Mouse (Mus musculus): ENCODE results near the gene Arl4d. TPM values are rescaled to one million over a fixed set of nuclear protein-coding genes. Genes with fewer than 3 reads are reported as not detected.

Gene Arl4d
- polyA plus RNA-seq, 1 experiment from 2014 or later: 6.0 TPM

DNA sequence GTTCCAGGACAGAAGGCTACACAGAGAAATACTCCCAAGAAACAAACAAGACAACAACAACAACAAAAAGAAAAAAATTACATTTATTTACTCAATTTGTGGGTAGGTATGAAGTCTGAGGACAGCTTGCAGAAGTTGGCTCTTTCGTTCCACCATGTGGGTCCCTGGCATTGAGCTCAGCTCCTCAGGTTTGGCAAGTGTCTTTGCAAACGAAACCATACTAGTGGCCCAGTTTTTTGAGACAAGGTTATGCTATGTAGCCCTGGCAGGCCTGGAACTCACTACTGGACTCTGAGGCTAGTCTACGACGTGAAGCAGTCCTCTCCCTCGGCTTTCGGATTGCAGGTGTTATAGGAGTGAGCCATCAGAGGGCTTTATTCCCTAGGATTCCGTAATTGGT lies 34.6 kb downstream of the Arl4d start:
- Histone ChIP-seq H3K36me3 (ENCODE audit: control insufficient read depth, insufficient read depth, low read length) (no peaks in the 10 kb centered on the region), H3K4me2 (ENCODE audit: low read depth, low read length) (no peak overlapping the region), H3K4me3 (ENCODE audit: low read depth, low read length) (no peak overlapping the region), H3K4me1 (ENCODE audit: control insufficient read depth, insufficient read depth, low read length) (peaks cover 23% of the 10 kb centered on the region), H3K9ac (replicated peaks; ENCODE audit: low read depth, low read length) (no peak overlapping the region), H3K27me3 (ENCODE audit: control insufficient read depth, insufficient read depth, low read length) (no peaks in the 10 kb centered on the region), H3K27ac (ENCODE audit: low read depth, low read length) (no peak overlapping the region), H3K9me3 (ENCODE audit: control insufficient read depth, low read length) (no peaks in the 10 kb centered on the region)
- ATAC-seq (ENCODE audit: low read depth): no peak
- WGBS: 58% methylated on average over 7 of the region's 7 CpGs

DNA sequence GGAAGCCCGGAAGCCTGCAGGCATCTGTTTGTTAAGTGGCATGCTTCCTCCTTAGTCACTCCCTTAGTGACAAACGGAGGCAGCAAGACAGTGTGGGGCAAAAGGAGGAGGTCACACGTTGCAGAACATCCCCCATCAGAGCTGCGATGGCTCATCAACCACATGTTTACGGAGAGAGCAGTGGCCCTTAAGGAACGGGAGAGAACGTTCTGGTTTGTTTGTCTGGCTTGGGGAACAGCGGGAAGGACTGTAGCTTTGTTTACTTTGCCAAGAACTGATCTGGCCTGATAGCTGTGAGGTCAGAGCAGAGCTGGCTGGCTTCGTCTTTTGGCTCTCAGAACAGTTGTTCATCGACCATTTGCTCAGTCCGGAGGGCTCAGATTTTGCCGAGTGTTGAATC lies 35.1 kb downstream of the Arl4d start:
- no peak overlapping the region for H3K4me2 ChIP-seq (ENCODE audit: low read depth, low read length)
- H3K27me3 ChIP-seq (ENCODE audit: control insufficient read depth, insufficient read depth, low read length): no peaks in the 10 kb centered on the region
- no peak overlapping the region for H3K9ac ChIP-seq (replicated peaks; ENCODE audit: low read depth, low read length)
- 35% methylated on average over 12 of the region's 12 CpGs for WGBS
- no peak overlapping the region for H3K27ac ChIP-seq (ENCODE audit: low read depth, low read length)
- H3K9me3 ChIP-seq (ENCODE audit: control insufficient read depth, low read length): no peaks in the 10 kb centered on the region
- no peaks in the 10 kb centered on the region for H3K36me3 ChIP-seq (ENCODE audit: control insufficient read depth, insufficient read depth, low read length)
- H3K4me1 ChIP-seq (ENCODE audit: control insufficient read depth, insufficient read depth, low read length): peaks cover 19% of the 10 kb centered on the region
- ATAC-seq (ENCODE audit: low read depth): no peak
- H3K4me3 ChIP-seq (ENCODE audit: low read depth, low read length): no peak overlapping the region

DNA sequence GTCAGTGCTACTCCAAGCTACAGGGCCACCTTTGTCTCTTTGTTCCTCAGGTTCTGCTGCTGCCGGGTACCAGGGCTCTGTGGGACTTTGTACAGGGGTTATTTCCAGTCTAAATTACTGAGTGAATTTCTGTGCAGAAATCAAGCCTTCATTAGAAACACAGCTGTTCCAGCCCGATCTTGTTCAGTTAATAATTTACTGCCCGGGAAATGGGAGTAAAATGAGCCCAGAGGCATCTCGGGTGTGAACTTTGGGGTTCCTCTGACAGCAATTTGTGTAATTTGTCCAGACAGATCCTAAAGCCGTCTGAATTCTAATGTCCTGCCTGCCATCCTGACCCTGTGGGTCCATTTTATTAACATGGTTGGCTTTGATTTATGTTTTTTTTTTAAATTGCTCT lies 38.7 kb downstream of the Arl4d start:
- no peak overlapping the region for H3K9ac ChIP-seq (replicated peaks; ENCODE audit: low read depth, low read length)
- H3K36me3 ChIP-seq (ENCODE audit: control insufficient read depth, insufficient read depth, low read length): no peaks in the 10 kb centered on the region
- H3K4me1 ChIP-seq (ENCODE audit: control insufficient read depth, insufficient read depth, low read length): peaks cover 4% of the 10 kb centered on the region; the same call in 1 of the 2 replicates
- H3K9me3 ChIP-seq (ENCODE audit: control insufficient read depth, low read length): no peaks in the 10 kb centered on the region
- no peak for ATAC-seq (ENCODE audit: low read depth)
- whole genome bisulfite sequencing: 8% methylated on average over 5 of the region's 5 CpGs
- H3K4me3 ChIP-seq (ENCODE audit: low read depth, low read length): no peak overlapping the region
- H3K27me3 ChIP-seq (ENCODE audit: control insufficient read depth, insufficient read depth, low read length): no peaks in the 10 kb centered on the region
- no peak overlapping the region for H3K27ac ChIP-seq (ENCODE audit: low read depth, low read length)
- no peak overlapping the region for H3K4me2 ChIP-seq (ENCODE audit: low read depth, low read length)

- H3K9me3 ChIP-seq (ENCODE audit: control insufficient read depth, low read length): no peaks in the 10 kb centered on the region
- H3K27ac ChIP-seq (ENCODE audit: low read depth, low read length): no peak overlapping the region
- H3K4me1 ChIP-seq (ENCODE audit: control insufficient read depth, insufficient read depth, low read length): peaks cover 4% of the 10 kb centered on the region; the same call in 1 of the 2 replicates
- H3K9ac ChIP-seq (replicated peaks; ENCODE audit: low read depth, low read length): no peak overlapping the region
- no peak for ATAC-seq (ENCODE audit: low read depth)
- no peak overlapping the region for H3K4me2 ChIP-seq (ENCODE audit: low read depth, low read length)
- no peaks in the 10 kb centered on the region for H3K27me3 ChIP-seq (ENCODE audit: control insufficient read depth, insufficient read depth, low read length)
- WGBS: 48% methylated on average over 10 of the region's 10 CpGs
- H3K4me3 ChIP-seq (ENCODE audit: low read depth, low read length): no peak overlapping the region
- no peaks in the 10 kb centered on the region for H3K36me3 ChIP-seq (ENCODE audit: control insufficient read depth, insufficient read depth, low read length)
Observed at GRCm38 (mm10) chr11:101706764-101707448, 41.6 kb downstream of the Arl4d start.

DNA sequence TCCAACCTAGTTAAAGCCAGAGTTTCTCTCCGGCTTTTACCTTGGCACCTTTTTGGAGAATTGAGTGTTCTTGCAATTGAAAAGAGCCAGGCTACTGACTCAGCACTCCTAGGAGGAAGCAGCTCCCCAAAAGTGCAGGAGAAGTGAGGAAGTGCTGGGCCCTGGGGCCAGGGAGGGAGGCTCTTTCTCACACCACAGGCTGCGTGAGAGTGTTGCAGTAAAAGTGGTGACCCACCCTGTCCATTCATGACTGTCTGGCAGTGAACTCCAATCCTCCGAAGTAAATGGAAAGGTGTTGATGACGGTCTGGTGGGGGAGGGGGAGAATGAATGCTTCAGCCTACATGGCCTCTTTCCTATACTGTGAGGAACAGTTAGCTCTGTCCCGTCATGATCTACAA lies 43.1 kb downstream of the Arl4d start:
- Histone ChIP-seq H3K9ac (replicated peaks; ENCODE audit: low read depth, low read length) (no peak overlapping the region), H3K27ac (ENCODE audit: low read depth, low read length) (no peak overlapping the region), H3K9me3 (ENCODE audit: control insufficient read depth, low read length) (no peaks in the 10 kb centered on the region), H3K27me3 (ENCODE audit: control insufficient read depth, insufficient read depth, low read length) (no peaks in the 10 kb centered on the region), H3K4me1 (ENCODE audit: control insufficient read depth, insufficient read depth, low read length) (peaks cover 4% of the 10 kb centered on the region; the same call in 1 of the 2 replicates), H3K36me3 (ENCODE audit: control insufficient read depth, insufficient read depth, low read length) (no peaks in the 10 kb centered on the region), H3K4me2 (ENCODE audit: low read depth, low read length) (no peak overlapping the region), H3K4me3 (ENCODE audit: low read depth, low read length) (no peak overlapping the region)
- ATAC-seq (ENCODE audit: low read depth): no peak
- 43% methylated on average over 5 of the region's 5 CpGs for WGBS

GRCm38 (mm10) chr11:101712811-101713210 lies 47.5 kb downstream of the Arl4d start:
- H3K36me3 ChIP-seq (ENCODE audit: control insufficient read depth, insufficient read depth, low read length): no peaks in the 10 kb centered on the region
- no peak overlapping the region for H3K9ac ChIP-seq (replicated peaks; ENCODE audit: low read depth, low read length)
- H3K4me3 ChIP-seq (ENCODE audit: low read depth, low read length): no peak overlapping the region
- H3K9me3 ChIP-seq (ENCODE audit: control insufficient read depth, low read length): no peaks in the 10 kb centered on the region
- H3K4me2 ChIP-seq (ENCODE audit: low read depth, low read length): no peak overlapping the region
- H3K27me3 ChIP-seq (ENCODE audit: control insufficient read depth, insufficient read depth, low read length): no peaks in the 10 kb centered on the region
- ATAC-seq (ENCODE audit: low read depth): no peak
- H3K4me1 ChIP-seq (ENCODE audit: control insufficient read depth, insufficient read depth, low read length): no peaks in the 10 kb centered on the region
- 86% methylated on average over 9 of the region's 9 CpGs for WGBS
- H3K27ac ChIP-seq (ENCODE audit: low read depth, low read length): no peak overlapping the region

DNA sequence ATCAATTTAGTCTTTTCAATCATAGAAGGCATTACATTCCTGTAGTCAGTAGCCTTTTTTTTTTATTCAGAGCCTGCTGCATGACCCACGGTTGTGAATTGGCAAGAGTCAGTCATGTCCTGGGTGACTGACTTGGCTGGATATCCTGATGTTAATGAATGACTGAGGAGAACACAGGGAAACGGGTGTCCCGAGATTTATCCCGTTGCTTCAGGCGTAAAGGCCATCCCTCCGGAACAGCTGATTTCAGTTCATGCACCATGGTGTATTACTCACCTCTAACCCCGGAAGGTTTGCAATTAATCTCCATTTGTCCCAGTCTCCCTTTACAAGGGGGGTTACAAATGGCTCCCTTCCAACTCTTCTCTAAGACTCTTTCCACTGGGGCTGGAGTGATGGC lies 48.7 kb downstream of the Arl4d start:
- Histone ChIP-seq H3K4me3 (ENCODE audit: low read depth, low read length) (no peak overlapping the region), H3K4me1 (ENCODE audit: control insufficient read depth, insufficient read depth, low read length) (0 out of 2 replicates have a peak, but pooled peaks cover 3% of the 10 kb centered on the region), H3K9ac (replicated peaks; ENCODE audit: low read depth, low read length) (no peak overlapping the region), H3K36me3 (ENCODE audit: control insufficient read depth, insufficient read depth, low read length) (no peaks in the 10 kb centered on the region), H3K4me2 (ENCODE audit: low read depth, low read length) (no peak overlapping the region), H3K27ac (ENCODE audit: low read depth, low read length) (no peak overlapping the region), H3K27me3 (ENCODE audit: control insufficient read depth, insufficient read depth, low read length) (no peaks in the 10 kb centered on the region), H3K9me3 (ENCODE audit: control insufficient read depth, low read length) (no peaks in the 10 kb centered on the region)
- ATAC-seq (ENCODE audit: low read depth): no peak
- WGBS: 27% methylated on average over 7 of the region's 7 CpGs

Other genes starting within 250 kb of the Arl4d start
- 89.5 and 100 TPM in 2 replicates for gene Aarsd1, start 247.9 kb upstream of the Arl4d start, polyA plus RNA-seq (2014; fragmentation: Nextera tagmentation; extraction: Ambion mirVana)
- 8.1 and 8.9 TPM in 2 replicates for gene Gm27029, start 240.7 kb upstream of the Arl4d start, polyA plus RNA-seq (2014; fragmentation: Nextera tagmentation; extraction: Ambion mirVana)
- 20.4 and 24.1 TPM in 2 replicates for gene Rundc1, start 240.5 kb upstream of the Arl4d start, polyA plus RNA-seq (2014; fragmentation: Nextera tagmentation; extraction: Ambion mirVana)
- gene Ptges3l, start 240.2 kb upstream of the Arl4d start, polyA plus RNA-seq (2014; fragmentation: Nextera tagmentation; extraction: Ambion mirVana): 1.8 and 3.0 TPM in 2 replicates
- gene Rpl27, start 223.2 kb upstream of the Arl4d start, polyA plus RNA-seq (2014; fragmentation: Nextera tagmentation; extraction: Ambion mirVana): 257 and 271 TPM in 2 replicates
- gene Ifi35, start 217.1 kb upstream of the Arl4d start, polyA plus RNA-seq (2014; fragmentation: Nextera tagmentation; extraction: Ambion mirVana): 1.4 and 2.0 TPM in 2 replicates
- 37.9 and 61.8 TPM in 2 replicates for gene Rnd2, start 200.5 kb upstream of the Arl4d start, polyA plus RNA-seq (2014; fragmentation: Nextera tagmentation; extraction: Ambion mirVana)
- gene Vat1, start 199.3 kb upstream of the Arl4d start, polyA plus RNA-seq (2014; fragmentation: Nextera tagmentation; extraction: Ambion mirVana): 67.4 and 90.8 TPM in 2 replicates
- gene Brca1, start 113.6 kb upstream of the Arl4d start, polyA plus RNA-seq (2014; fragmentation: Nextera tagmentation; extraction: Ambion mirVana): 1.6 and 1.9 TPM in 2 replicates
- gene Nbr1, start 113.4 kb upstream of the Arl4d start, polyA plus RNA-seq (2014; fragmentation: Nextera tagmentation; extraction: Ambion mirVana): 85.8 and 111 TPM in 2 replicates
- 3.6 and 3.9 TPM in 2 replicates for gene Tmem106a, start 83.3 kb upstream of the Arl4d start, polyA plus RNA-seq (2014; fragmentation: Nextera tagmentation; extraction: Ambion mirVana)
- gene Gm11634, start 66.3 kb upstream of the Arl4d start, polyA plus RNA-seq (2014; fragmentation: Nextera tagmentation; extraction: Ambion mirVana): not detected in 2 replicates
- gene Rdm1, start 38.3 kb upstream of the Arl4d start, polyA plus RNA-seq (2014; fragmentation: Nextera tagmentation; extraction: Ambion mirVana): 9.4 and 11.1 TPM in 2 replicates
- 33.5 and 36.6 TPM in 2 replicates for gene Dhx8, start 67.4 kb downstream of the Arl4d start, polyA plus RNA-seq (2014; fragmentation: Nextera tagmentation; extraction: Ambion mirVana)
- gene Etv4, start 119.8 kb downstream of the Arl4d start, polyA plus RNA-seq (2014; fragmentation: Nextera tagmentation; extraction: Ambion mirVana): 14.0 and 14.7 TPM in 2 replicates
- 0.37 and 0.73 TPM in 2 replicates for gene Meox1, start 228.8 kb downstream of the Arl4d start, polyA plus RNA-seq (2014; fragmentation: Nextera tagmentation; extraction: Ambion mirVana)

All from neural tube, embryonic 14.5 days (tissue).